18 mouse cellular contexts compared by ENCODE assay signal in the genomic region with DNA sequence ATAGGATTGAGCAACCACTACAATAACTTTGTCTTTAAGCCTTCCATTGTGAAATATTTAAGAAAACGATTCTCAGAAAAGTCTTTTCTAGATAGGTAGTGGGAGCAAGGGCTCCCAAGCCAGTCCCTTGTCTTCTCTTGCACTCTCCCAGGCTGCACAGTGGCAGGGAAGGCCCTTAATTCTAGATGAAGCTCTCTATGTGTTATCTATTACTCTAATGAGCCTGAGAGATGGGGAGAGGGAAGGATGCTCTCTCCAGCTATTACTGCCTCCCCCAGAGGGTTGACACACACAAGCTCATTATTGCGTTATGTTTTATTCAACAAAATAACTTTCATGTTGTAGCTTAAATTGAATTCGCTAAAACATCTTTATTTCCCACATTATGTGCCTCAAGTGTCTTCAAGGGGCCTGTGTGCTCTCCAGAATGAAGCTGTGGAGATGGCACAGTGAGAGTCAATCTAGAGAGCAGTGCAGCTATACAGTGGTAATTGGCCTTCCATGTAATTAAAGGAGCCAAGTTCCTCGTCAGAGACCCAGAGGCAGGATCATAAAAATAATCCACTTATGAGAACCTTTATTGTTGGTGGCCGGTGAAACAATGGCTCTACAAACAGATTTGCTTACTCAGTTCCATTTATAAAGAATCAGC. TPM values are rescaled to one million over a fixed set of nuclear protein-coding genes. Genes with fewer than 3 reads are reported as not detected.
DNase-seq lines count a peak whose midpoint lies in the region; ATAC-seq and TF ChIP-seq lines count a peak whose summit lies in the region.
"Had no signal": no experiment of that assay in that cellular context is flagged by ENCODE, and none has a peak within 500 bp of the region (broad histone marks: within the 10 kb centered on the region; RNA-seq: fewer than 3 reads in every experiment).

No protein-coding gene starts in this region.

- TF ChIP-seq CTCF in brain, embryonic 14.5 days (IDR thresholded peaks at IDR 0.05; ENCODE audit: borderline replicate concordance, extremely low read depth, insufficient read depth, insufficient read length): no peak

- 0 out of 2 replicates have a peak overlapping the region, but pooled peaks have one; percentile 23 for H3K27ac ChIP-seq in hindbrain, embryonic 13.5 days
- H3K27ac ChIP-seq in hindbrain, embryonic 10.5 days: no peak overlapping the region
- H3K27ac ChIP-seq in midbrain, embryonic 15.5 days: no peak overlapping the region
- no peak overlapping the region for H3K27ac ChIP-seq in midbrain, embryonic 16.5 days (ENCODE audit: low read length)
- H3K27ac ChIP-seq in hindbrain, embryonic 16.5 days (ENCODE audit: low read depth, low read length): no peak overlapping the region
- H3K27ac ChIP-seq: forebrain, embryonic 15.5 days; heart, adult 2 months; heart, embryonic 13.5 days had no signal

- 0 out of 2 replicates have a peak, but pooled peaks have one; percentile 65 for ATAC-seq in hindbrain, embryonic 13.5 days (ENCODE audit: low FRiP score)
- peak; percentile 54; the same call in 1 of the 2 replicates for ATAC-seq in midbrain, embryonic 15.5 days (replicated peaks)
- ATAC-seq in midbrain, embryonic 16.5 days: no peak
- ATAC-seq in hindbrain, embryonic 16.5 days: peak; percentile 78
- ATAC-seq: forebrain, embryonic 15.5 days; inflammation-experienced regulatory T-cells, adult 6 months had no signal

- no peak overlapping the region for H3K4me2 ChIP-seq in hindbrain, embryonic 13.5 days
- no peak overlapping the region for H3K4me2 ChIP-seq in midbrain, embryonic 15.5 days
- no peak overlapping the region for H3K4me2 ChIP-seq in midbrain, embryonic 16.5 days (ENCODE audit: low read length)
- no peak overlapping the region for H3K4me2 ChIP-seq in hindbrain, embryonic 16.5 days (ENCODE audit: low read length)
- H3K4me2 ChIP-seq: forebrain, embryonic 15.5 days; heart, embryonic 13.5 days had no signal

- intact Hi-C loops in left cerebral cortex, postnatal 10 days (cut with DNase I): no loop called here

- no peak overlapping the region for H3K9ac ChIP-seq in hindbrain, embryonic 13.5 days
- no peak overlapping the region for H3K9ac ChIP-seq in midbrain, embryonic 15.5 days
- no peak overlapping the region for H3K9ac ChIP-seq in midbrain, embryonic 16.5 days (ENCODE audit: low read depth, low read length)
- no peak overlapping the region for H3K9ac ChIP-seq in hindbrain, embryonic 16.5 days (ENCODE audit: low read depth, low read length)
- H3K9ac ChIP-seq: forebrain, embryonic 15.5 days; heart, embryonic 13.5 days had no signal

- no peaks in the 10 kb centered on the region; the same call in 1 of the 2 replicates for H3K4me1 ChIP-seq in hindbrain, embryonic 13.5 days (replicated peaks)
- peaks cover 11% of the 10 kb centered on the region; the same call in 1 of the 2 replicates for H3K4me1 ChIP-seq in hindbrain, embryonic 10.5 days (replicated peaks)
- H3K4me1 ChIP-seq in midbrain, embryonic 15.5 days: no peaks in the 10 kb centered on the region
- H3K4me1 ChIP-seq in midbrain, embryonic 16.5 days (ENCODE audit: control insufficient read depth, insufficient read depth, low read length): no peaks in the 10 kb centered on the region
- no peaks in the 10 kb centered on the region for H3K4me1 ChIP-seq in hindbrain, embryonic 16.5 days (ENCODE audit: control insufficient read depth, insufficient read depth, low read depth, low read length)
- H3K4me1 ChIP-seq: forebrain, embryonic 15.5 days; heart, embryonic 13.5 days had no signal

- TF ChIP-seq POLR2A in brain, embryonic 14.5 days (IDR thresholded peaks at IDR 0.05; ENCODE audit: borderline replicate concordance, extremely low read depth, insufficient read depth, insufficient read length, poor library complexity, severe bottlenecking): no peak

- 69% methylated on average over 5 of the region's 5 CpGs for WGBS in hindbrain, embryonic 13.5 days
- 88% methylated on average over 5 of the region's 5 CpGs for WGBS in hindbrain, embryonic 10.5 days
- 60% methylated on average over 5 of the region's 5 CpGs for WGBS in midbrain, embryonic 15.5 days
- WGBS in midbrain, embryonic 16.5 days: 54% methylated on average over 5 of the region's 5 CpGs
- WGBS in hindbrain, embryonic 16.5 days: 71% methylated on average over 5 of the region's 5 CpGs

- no peak for DNase-seq in hindbrain, embryonic 10.5 days (ENCODE audit: low spot score)
- DNase-seq in brain, embryonic 14.5 days (ENCODE audit: low read depth): peak; percentile 40
- no peak for DNase-seq in frontal cortex, postnatal 10 days (ENCODE audit: low spot score in 2 of 2)
- DNase-seq in left cerebral cortex, postnatal 10 days (ENCODE audit: extremely low spot score in 1 of 2, low spot score in 2 of 2): no peak
- DNase-seq: adrenal gland, adult 2 months; adrenal gland, postnatal 25 days; cerebellum, adult 2 months; cerebellum, postnatal 10 days; gastrocnemius, postnatal 10 days; heart, adult 2 months; heart, postnatal 4 days had no signal

- no peaks in the 10 kb centered on the region for H3K36me3 ChIP-seq in hindbrain, embryonic 13.5 days
- H3K36me3 ChIP-seq in hindbrain, embryonic 10.5 days: no peaks in the 10 kb centered on the region
- H3K36me3 ChIP-seq in midbrain, embryonic 15.5 days (replicated peaks): no peaks in the 10 kb centered on the region
- H3K36me3 ChIP-seq in midbrain, embryonic 16.5 days (ENCODE audit: control insufficient read depth, insufficient read depth, low read length): no peaks in the 10 kb centered on the region
- H3K36me3 ChIP-seq in hindbrain, embryonic 16.5 days (ENCODE audit: control insufficient read depth, insufficient read depth, low read length): no peaks in the 10 kb centered on the region
- H3K36me3 ChIP-seq: forebrain, embryonic 15.5 days; heart, embryonic 13.5 days had no signal

- no peak overlapping the region for H3K4me3 ChIP-seq in hindbrain, embryonic 13.5 days
- H3K4me3 ChIP-seq in hindbrain, embryonic 10.5 days: no peak overlapping the region
- H3K4me3 ChIP-seq in midbrain, embryonic 15.5 days: no peak overlapping the region
- no peak overlapping the region for H3K4me3 ChIP-seq in midbrain, embryonic 16.5 days (ENCODE audit: low read depth, low read length)
- H3K4me3 ChIP-seq in hindbrain, embryonic 16.5 days (ENCODE audit: low read length): no peak overlapping the region
- H3K4me3 ChIP-seq: forebrain, embryonic 15.5 days; heart, adult 2 months; heart, embryonic 13.5 days had no signal

- H3K9me3 ChIP-seq in hindbrain, embryonic 13.5 days: no peaks in the 10 kb centered on the region
- no peaks in the 10 kb centered on the region for H3K9me3 ChIP-seq in hindbrain, embryonic 10.5 days
- H3K9me3 ChIP-seq in midbrain, embryonic 15.5 days: no peaks in the 10 kb centered on the region
- no peaks in the 10 kb centered on the region for H3K9me3 ChIP-seq in midbrain, embryonic 16.5 days (replicated peaks; ENCODE audit: control insufficient read depth, low read length, poor library complexity, severe bottlenecking)
- no peaks in the 10 kb centered on the region for H3K9me3 ChIP-seq in hindbrain, embryonic 16.5 days (ENCODE audit: control insufficient read depth, low read length)
- H3K9me3 ChIP-seq: forebrain, embryonic 15.5 days; heart, embryonic 13.5 days had no signal

- H3K27me3 ChIP-seq in hindbrain, embryonic 13.5 days: no peaks in the 10 kb centered on the region
- no peaks in the 10 kb centered on the region for H3K27me3 ChIP-seq in hindbrain, embryonic 10.5 days (ENCODE audit: insufficient read depth, poor library complexity, severe bottlenecking)
- no peaks in the 10 kb centered on the region for H3K27me3 ChIP-seq in midbrain, embryonic 15.5 days (replicated peaks)
- H3K27me3 ChIP-seq in midbrain, embryonic 16.5 days (ENCODE audit: control insufficient read depth, insufficient read depth, low read depth, low read length): no peaks in the 10 kb centered on the region
- no peaks in the 10 kb centered on the region for H3K27me3 ChIP-seq in hindbrain, embryonic 16.5 days (replicated peaks; ENCODE audit: control insufficient read depth, insufficient read depth, low read length)
- H3K27me3 ChIP-seq: forebrain, embryonic 15.5 days had no signal

RNA-seq across cellular contexts. Expression of a gene that starts 23.9 kb away (rescaled TPM):
- polyA plus RNA-seq in hindbrain, embryonic 13.5 days (2015; fragmentation: Nextera tagmentation; extraction: Ambion mirVana): 8.9 and 11.4 TPM in 2 replicates
- 20.2 and 20.7 TPM in 2 replicates for polyA plus RNA-seq in hindbrain, embryonic 10.5 days (2016; fragmentation: Nextera tagmentation; extraction: Ambion mirVana)
- polyA plus RNA-seq in midbrain, embryonic 15.5 days (2015; fragmentation: Nextera tagmentation; extraction: Ambion mirVana): 6.9 and 7.7 TPM in 2 replicates
- polyA plus RNA-seq in midbrain, embryonic 16.5 days (2015; fragmentation: Nextera tagmentation; extraction: Ambion mirVana): 6.3 and 7.7 TPM in 2 replicates
- 11.2 and 13.8 TPM in 2 replicates for polyA plus RNA-seq in brain, embryonic 14.5 days (2012; rRNA removed)
- polyA plus RNA-seq in hindbrain, embryonic 16.5 days (2015; fragmentation: Nextera tagmentation; extraction: Ambion mirVana): 9.4 and 9.5 TPM in 2 replicates
- 1 to 10 TPM; 2.6 to 4.2 TPM for total RNA-seq in left cerebral cortex, postnatal 10 days (2021)

RNA-seq across cellular contexts. Expression of a gene that starts 46.3 kb away (rescaled TPM):
- polyA plus RNA-seq in hindbrain, embryonic 13.5 days (2015; fragmentation: Nextera tagmentation; extraction: Ambion mirVana): 36.2 and 38.1 TPM in 2 replicates
- polyA plus RNA-seq in hindbrain, embryonic 10.5 days (2016; fragmentation: Nextera tagmentation; extraction: Ambion mirVana): 27.8 and 28.0 TPM in 2 replicates
- polyA plus RNA-seq in midbrain, embryonic 15.5 days (2015; fragmentation: Nextera tagmentation; extraction: Ambion mirVana): 44.5 and 44.8 TPM in 2 replicates
- polyA plus RNA-seq in midbrain, embryonic 16.5 days (2015; fragmentation: Nextera tagmentation; extraction: Ambion mirVana): 43.4 TPM in 2 replicates
- 42.9 and 56.6 TPM in 2 replicates for polyA plus RNA-seq in brain, embryonic 14.5 days (2012; rRNA removed)
- polyA plus RNA-seq in hindbrain, embryonic 16.5 days (2015; fragmentation: Nextera tagmentation; extraction: Ambion mirVana): 42.9 and 45.9 TPM in 2 replicates
- total RNA-seq in left cerebral cortex, postnatal 10 days (2021): 10 to 100 TPM; 29.7 to 31.9 TPM

RNA-seq across cellular contexts. Expression of a gene that starts 57.6 kb away (rescaled TPM):
- polyA plus RNA-seq in hindbrain, embryonic 13.5 days (2015; fragmentation: Nextera tagmentation; extraction: Ambion mirVana): 12.7 and 14.9 TPM in 2 replicates
- 1.8 and 3.2 TPM in 2 replicates for polyA plus RNA-seq in hindbrain, embryonic 10.5 days (2016; fragmentation: Nextera tagmentation; extraction: Ambion mirVana)
- 14.8 and 15.9 TPM in 2 replicates for polyA plus RNA-seq in midbrain, embryonic 15.5 days (2015; fragmentation: Nextera tagmentation; extraction: Ambion mirVana)
- 15.7 and 16.3 TPM in 2 replicates for polyA plus RNA-seq in midbrain, embryonic 16.5 days (2015; fragmentation: Nextera tagmentation; extraction: Ambion mirVana)
- 14.9 and 16.2 TPM in 2 replicates for polyA plus RNA-seq in brain, embryonic 14.5 days (2012; rRNA removed)
- polyA plus RNA-seq in hindbrain, embryonic 16.5 days (2015; fragmentation: Nextera tagmentation; extraction: Ambion mirVana): 15.7 and 16.6 TPM in 2 replicates
- total RNA-seq in left cerebral cortex, postnatal 10 days (2021): 10 to 100 TPM; 11.0 to 12.5 TPM
- polyA plus RNA-seq: inflammation-experienced regulatory T-cells, adult 6 months had no signal
